Comparison of ENCODE assay signal across 8 mouse cellular contexts in the genomic region with DNA sequence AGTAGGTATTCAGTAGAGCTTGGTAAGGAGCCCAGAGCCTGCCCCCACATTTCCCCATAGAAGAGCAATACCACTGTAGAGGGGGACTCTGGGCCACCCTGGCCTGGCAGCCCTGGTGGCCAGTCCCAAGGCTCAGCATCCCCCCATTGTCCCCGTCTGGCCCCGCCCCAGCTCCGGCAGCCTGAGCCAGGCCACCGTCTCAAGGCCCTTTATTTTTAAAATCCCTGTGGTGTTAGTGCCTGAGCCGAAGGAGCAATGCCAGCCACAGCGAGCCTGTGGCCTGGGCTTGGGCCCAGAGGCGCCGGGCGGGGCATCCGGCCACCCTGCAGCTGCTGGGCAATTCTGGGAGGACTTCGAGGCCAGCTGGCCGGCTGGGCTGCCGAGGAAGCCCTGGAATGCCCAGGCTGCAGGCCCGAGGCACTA. TPM values are rescaled to one million over a fixed set of nuclear protein-coding genes. Genes with fewer than 3 reads are reported as not detected.
DNase-seq lines count a peak whose midpoint lies in the region; ATAC-seq and TF ChIP-seq lines count a peak whose summit lies in the region.

No protein-coding gene starts in this region.

- POLR2A ChIA-PET in Patski (lab: Charles Lee): interaction anchor here (0.6 to 3.9 kb wide), 7 partner anchors 9 to 45 kb away, joined by 3 to 27 read pairs (median 6); a partner anchor contains a TSS

- H3K9me3 ChIP-seq in hindbrain, embryonic 13.5 days: no peaks in the 10 kb centered on the region

- no peak overlapping the region for H3K4me2 ChIP-seq in hindbrain, embryonic 13.5 days

- DNase-seq in Patski (ENCODE audit: low read depth, low spot score): no peak
- peak; percentile 75 to 80 for DNase-seq in cerebellum, postnatal 14 days
- DNase-seq in gastrocnemius, adult 18-20 months (ENCODE audit: low spot score): peak; percentile 85
- DNase-seq in layer of hippocampus, postnatal 36 days: peak; percentile 77 to 85
- DNase-seq in lung, postnatal 10 days: peak; percentile 95
- DNase-seq in right cerebral cortex, postnatal 4 days: peak; percentile 66
- no peak for DNase-seq in urinary bladder, adult 18-20 months (ENCODE audit: low spot score in 2 of 2)

- CTCF ChIA-PET in Patski (lab: Charles Lee): interaction anchor here (10.1 kb wide), 1 partner anchor 19 kb away, joined by 144 read pairs; a partner anchor contains a TSS

- no peak for TF ChIP-seq CTCF in Patski (IDR thresholded peaks at IDR 0.05)

- 19% methylated on average over 14 of the region's 14 CpGs for WGBS in hindbrain, embryonic 13.5 days

- ATAC-seq in Patski: peak; percentile 24
- ATAC-seq in hindbrain, embryonic 13.5 days (ENCODE audit: low FRiP score): peak; percentile 55

- H3K27me3 ChIP-seq in Patski: no peaks in the 10 kb centered on the region
- peaks cover 8% of the 10 kb centered on the region; the same call in 1 of the 2 replicates for H3K27me3 ChIP-seq in hindbrain, embryonic 13.5 days

- in situ Hi-C loops in Patski (cut with MboI; ENCODE audit: low pct_unique_long_range_greater_than_20kb): no loop called here

- H3K9ac ChIP-seq in hindbrain, embryonic 13.5 days: peak overlapping the region; percentile 53

- no peak overlapping the region for H3K4me3 ChIP-seq in hindbrain, embryonic 13.5 days

- H3K27ac ChIP-seq in hindbrain, embryonic 13.5 days: peak overlapping the region; percentile 68

- no peaks in the 10 kb centered on the region for H3K36me3 ChIP-seq in hindbrain, embryonic 13.5 days

- H3K4me1 ChIP-seq in hindbrain, embryonic 13.5 days (replicated peaks): peaks cover 53% of the 10 kb centered on the region

RNA-seq across cellular contexts. Expression of a gene that starts 9.7 kb away (rescaled TPM):
- polyA plus RNA-seq in Patski (2021): 111 TPM
- total RNA-seq in gastrocnemius, adult 18-20 months (2021): 1 to 10 TPM; 5.2 to 9.5 TPM
- polyA plus RNA-seq in hindbrain, embryonic 13.5 days (2015; fragmentation: Nextera tagmentation; extraction: Ambion mirVana): 9.5 and 11.0 TPM in 2 replicates
- 10 to 100 TPM; 12.4 to 13.2 TPM for total RNA-seq in layer of hippocampus, postnatal 36 days (2021)

RNA-seq across cellular contexts. Expression of a gene that starts 22.6 kb away (rescaled TPM):
- polyA plus RNA-seq in Patski (2021): 0.90 TPM
- not detected for total RNA-seq in gastrocnemius, adult 18-20 months (2021)
- polyA plus RNA-seq in hindbrain, embryonic 13.5 days (2015; fragmentation: Nextera tagmentation; extraction: Ambion mirVana): not detected in 2 replicates
- not detected for total RNA-seq in layer of hippocampus, postnatal 36 days (2021)

RNA-seq across cellular contexts. Expression of a gene that starts 29.9 kb away (rescaled TPM):
- 22.6 TPM for polyA plus RNA-seq in Patski (2021)
- total RNA-seq in gastrocnemius, adult 18-20 months (2021): 1 to 10 TPM; 4.1 to 6.5 TPM
- polyA plus RNA-seq in hindbrain, embryonic 13.5 days (2015; fragmentation: Nextera tagmentation; extraction: Ambion mirVana): 1.6 TPM in 2 replicates
- 1 to 10 TPM; 5.1 to 5.8 TPM for total RNA-seq in layer of hippocampus, postnatal 36 days (2021)

RNA-seq across cellular contexts. Expression of a gene that starts 44.3 kb away (rescaled TPM):
- 60.7 TPM for polyA plus RNA-seq in Patski (2021)
- 10 to 100 TPM; 42.8 to 46.6 TPM for total RNA-seq in gastrocnemius, adult 18-20 months (2021)
- 49.9 and 50.6 TPM in 2 replicates for polyA plus RNA-seq in hindbrain, embryonic 13.5 days (2015; fragmentation: Nextera tagmentation; extraction: Ambion mirVana)
- total RNA-seq in layer of hippocampus, postnatal 36 days (2021): 10 to 100 TPM; 56.2 to 58.6 TPM

RNA-seq across cellular contexts. Expression of a gene that starts 59.4 kb away (rescaled TPM):
- not detected for polyA plus RNA-seq in Patski (2021)
- total RNA-seq in gastrocnemius, adult 18-20 months (2021): 1 to 10 TPM; 1.8 to 3.6 TPM
- polyA plus RNA-seq in hindbrain, embryonic 13.5 days (2015; fragmentation: Nextera tagmentation; extraction: Ambion mirVana): 36.7 and 40.1 TPM in 2 replicates
- total RNA-seq in layer of hippocampus, postnatal 36 days (2021): 1 to 10 TPM; 5.4 to 6.2 TPM

Comparison
In these comparisons a context has a peak if more than half of its experiments do, and no peak if none do; other contexts are left out.
1. DNase-seq: peak in cerebellum, postnatal 14 days (2 of 2), gastrocnemius, adult 18-20 months (single experiment), layer of hippocampus, postnatal 36 days (2 of 2), lung, postnatal 10 days (single experiment) and right cerebral cortex, postnatal 4 days (single experiment); none in Patski (single experiment) and urinary bladder, adult 18-20 months (0 of 2).